Mouse (Mus musculus) heart, adult 9 months (tissue): ENCODE data around the gene Prmt3.
A peak's percentile ranks its signal among the peaks of the same experiment; 100 is the strongest.

Source experiments
- DNase-seq, 2 experiments: peaks; one replicate each; pipeline ENCODE4 v3.0.0; 2022; ENCODE audit warnings: low spot score in 2 of 2

Prmt3 gene

DNA sequence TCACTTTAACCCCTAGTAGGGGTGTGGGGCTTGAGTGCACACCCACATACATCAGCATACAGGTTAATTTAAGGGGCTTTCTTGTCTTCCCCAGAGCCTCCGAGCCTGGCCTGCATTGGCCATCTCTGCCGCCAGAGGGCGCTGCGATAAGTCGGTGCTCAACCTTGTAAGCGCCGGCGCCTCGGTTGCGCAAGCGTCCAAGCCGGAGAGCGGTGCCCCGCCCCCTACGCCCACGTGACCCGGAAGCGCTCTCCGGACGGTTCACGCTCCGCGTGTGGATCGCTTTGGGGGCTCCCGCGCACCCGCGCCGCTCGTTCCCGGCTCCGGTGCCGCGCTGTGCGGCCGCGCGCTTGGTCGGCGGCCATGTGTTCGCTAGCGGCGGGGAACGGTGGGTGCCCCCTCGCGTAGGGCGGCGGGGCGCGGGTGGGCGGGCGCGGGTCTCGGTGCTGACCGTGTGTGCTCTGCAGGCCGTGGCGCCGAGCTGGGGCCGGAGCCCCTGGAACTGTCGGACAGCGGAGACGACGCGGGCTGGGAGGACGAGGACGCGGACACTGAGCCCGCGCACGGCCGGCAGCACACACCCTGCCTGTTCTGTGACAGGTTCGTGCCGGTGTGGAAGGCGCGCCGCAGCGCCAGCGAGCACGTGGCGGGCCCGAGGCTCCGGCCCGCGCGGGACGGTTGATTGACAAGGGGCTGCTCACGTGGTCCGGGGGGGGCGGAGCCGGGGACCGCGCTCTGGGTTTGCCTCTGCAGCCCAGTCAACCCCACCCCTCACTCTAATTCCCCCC lies at the start of gene Prmt3:
Prmt3 (plus strand) TSS at position 233 of the 788 bp plus-strand sequence.
- peak; percentile 89 to 95 for DNase-seq

- DNase-seq = no peak
These were observed 43.8 kb upstream of the Prmt3 start for GRCm38 (mm10) chr7:49734342-49734741.

DNA sequence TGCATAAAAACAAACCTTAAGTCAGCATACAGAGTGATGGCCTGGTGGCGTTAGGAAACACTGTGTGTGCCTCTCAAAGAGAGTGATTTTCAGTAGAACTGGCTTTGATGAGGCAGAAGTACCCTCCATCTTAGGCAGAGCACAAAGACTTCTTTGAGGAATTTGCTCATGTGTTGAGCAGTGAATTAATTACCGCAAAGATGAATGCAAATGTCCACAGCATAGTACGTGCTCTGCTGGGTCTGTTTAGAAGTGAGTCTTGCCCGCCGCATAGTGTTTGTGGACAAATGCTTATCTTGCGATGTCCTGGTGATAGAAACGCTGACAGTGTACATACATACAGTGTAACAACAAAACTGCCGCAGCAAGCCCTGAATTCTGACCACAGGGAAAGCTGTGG lies 38.7 kb upstream of the Prmt3 start:
- DNase-seq = no peak

DNA sequence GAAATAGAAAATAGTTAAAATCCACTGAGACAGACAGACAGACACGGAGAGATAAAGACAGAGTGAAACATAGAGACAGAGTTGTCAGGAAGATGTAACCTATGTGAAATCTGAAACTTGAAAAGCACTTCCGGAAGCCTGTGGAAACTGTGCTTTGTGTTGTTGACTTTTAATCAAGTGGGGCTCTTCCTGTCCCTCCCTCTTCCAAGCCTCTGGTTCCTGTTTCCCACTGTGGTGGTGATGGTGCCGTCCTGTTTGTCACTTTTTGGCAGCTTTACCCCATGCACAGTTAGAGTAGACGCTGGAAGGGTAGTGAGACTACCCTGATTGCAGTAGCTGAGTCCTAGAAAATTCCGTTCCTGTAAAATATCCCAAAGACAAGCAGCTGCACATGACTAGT lies 36.7 kb upstream of the Prmt3 start:
- DNase-seq = no peak

DNA sequence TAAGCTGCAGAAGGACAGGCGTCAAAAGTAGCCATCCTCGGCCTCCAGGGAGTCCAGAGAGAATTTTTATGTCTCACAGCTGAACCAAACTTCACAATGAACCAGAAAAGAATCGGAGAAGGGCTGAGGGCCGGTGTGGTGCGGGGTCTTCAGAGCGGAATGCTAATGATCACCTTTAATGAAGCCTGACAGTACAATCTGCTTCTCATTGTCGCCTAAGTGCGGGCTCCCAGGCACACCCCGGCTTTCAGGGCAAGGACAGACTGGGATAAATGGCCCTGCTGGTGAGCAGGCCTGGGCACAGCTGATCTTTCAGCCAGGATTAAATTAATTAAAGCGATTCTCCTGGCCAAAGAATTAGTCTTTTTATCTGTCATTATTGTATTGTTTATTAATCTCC lies 36.2 kb upstream of the Prmt3 start:
- no peak for DNase-seq

DNA sequence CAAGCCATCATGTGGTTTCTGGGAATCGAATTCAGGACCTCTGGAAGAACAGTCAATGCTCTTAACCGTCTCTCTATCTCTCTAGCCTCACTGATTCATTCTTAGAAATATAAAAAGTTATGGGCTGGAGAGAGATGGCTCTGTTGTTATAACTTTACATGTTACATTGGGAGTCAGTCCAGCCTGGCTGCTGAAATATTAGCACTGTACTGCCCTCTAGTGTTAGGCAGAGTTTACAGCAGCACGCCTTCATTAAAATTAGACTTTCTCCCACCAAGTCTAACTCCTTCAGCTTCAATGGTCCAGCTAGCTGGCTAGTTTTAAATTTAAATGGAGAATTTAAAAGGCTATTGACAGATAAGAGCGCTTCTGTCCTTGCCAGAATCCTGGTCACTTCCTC lies 27.0 kb upstream of the Prmt3 start:
- no peak for DNase-seq

DNA sequence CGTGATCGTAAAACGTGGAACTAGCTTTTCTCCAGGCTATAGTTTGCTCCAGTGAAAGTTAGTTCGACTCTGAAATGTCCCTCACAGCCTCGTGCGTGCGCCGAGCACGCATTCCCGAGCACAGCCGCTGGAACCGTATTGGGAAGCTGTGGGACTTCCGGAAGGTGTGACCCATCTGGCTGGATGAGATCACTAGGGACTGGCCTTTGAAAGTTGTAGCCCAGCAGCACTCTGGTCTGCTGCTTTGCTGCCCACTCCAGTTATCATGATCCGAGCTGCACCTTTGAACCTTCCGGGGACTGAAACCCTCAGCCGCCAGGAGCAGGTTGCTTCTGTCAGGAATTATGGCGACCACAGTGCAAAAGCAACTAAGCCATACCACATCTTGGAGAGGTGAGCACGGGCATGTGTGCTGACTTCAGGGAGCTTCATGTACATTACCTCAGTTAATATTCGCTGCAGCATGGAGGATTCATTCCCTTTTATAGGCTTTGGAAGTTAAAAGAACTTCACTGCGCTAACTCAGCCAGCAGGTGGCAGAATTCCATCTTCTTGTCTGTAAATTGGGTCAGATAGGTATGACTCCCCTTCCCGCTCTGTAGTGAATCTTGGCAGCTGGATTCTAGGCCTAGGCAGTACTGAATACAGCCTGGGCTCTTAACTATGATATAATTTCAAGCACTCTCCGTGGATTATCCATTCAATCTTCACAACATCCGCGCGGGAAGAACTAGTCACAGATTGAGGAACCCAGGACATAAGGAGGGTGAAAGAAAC lies 25.2 kb upstream of the Prmt3 start:
- DNase-seq = no peak

- DNase-seq = peak in 1 of 2 experiments; percentile 47
These were observed 23.4 kb upstream of the Prmt3 start for GRCm38 (mm10) chr7:49754767-49755166.

DNA sequence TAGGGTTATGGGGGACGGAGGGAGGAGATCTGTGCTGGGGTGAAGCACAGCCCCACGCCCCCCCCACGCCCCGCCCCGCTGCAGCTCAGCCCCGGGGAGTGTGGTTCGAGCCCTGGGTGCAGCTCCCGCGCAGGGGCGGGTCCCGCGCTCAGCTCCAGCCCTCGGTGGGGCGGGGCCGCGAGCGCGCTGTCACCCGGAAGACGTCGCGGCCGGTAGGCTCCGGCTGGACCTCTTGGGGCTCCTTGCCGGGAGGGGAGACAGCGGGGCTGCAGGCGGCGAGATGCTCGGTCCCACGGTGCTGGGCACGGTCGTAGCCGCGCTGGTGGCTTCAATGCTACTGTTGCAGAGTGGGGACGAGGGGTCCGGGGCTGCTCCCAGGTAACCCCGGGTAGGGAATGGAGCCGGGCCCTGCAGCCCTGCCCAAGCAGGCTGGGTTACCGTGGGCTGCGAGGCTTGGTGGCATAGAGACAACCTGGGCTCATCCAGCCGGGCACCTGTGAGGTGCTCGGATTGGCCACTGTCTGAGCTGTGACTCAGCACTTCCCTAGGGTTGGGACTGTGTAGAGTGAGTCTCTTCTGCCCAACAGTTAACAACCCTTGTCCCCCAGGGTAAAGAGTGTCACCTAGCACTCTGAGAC lies 19.1 kb upstream of the Prmt3 start, which contains the start of gene Htatip2:
Htatip2 (plus strand) TSS at position 182 of the 638 bp plus-strand sequence.
- DNase-seq = peak; percentile 52 to 58

DNA sequence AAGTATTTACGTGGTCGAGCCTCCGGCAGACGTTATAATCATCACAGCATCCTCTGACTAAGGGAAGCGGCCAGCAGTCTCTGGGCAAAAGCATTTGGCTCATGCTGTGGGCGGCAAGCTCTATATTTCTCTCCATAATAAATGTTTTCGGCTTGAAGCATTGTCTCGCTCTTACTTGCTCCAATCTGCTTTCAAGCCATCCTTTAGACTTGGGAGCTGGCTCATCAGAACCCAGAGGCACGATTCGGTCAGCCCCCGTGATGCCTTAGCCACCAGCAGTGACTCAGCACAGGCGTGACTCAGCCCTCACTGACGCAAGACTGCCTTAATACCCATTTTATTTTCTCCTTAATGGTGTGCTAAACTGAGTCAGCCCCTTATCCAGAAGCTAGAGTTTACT lies 15.5 kb upstream of the Prmt3 start:
- DNase-seq = no peak

DNA sequence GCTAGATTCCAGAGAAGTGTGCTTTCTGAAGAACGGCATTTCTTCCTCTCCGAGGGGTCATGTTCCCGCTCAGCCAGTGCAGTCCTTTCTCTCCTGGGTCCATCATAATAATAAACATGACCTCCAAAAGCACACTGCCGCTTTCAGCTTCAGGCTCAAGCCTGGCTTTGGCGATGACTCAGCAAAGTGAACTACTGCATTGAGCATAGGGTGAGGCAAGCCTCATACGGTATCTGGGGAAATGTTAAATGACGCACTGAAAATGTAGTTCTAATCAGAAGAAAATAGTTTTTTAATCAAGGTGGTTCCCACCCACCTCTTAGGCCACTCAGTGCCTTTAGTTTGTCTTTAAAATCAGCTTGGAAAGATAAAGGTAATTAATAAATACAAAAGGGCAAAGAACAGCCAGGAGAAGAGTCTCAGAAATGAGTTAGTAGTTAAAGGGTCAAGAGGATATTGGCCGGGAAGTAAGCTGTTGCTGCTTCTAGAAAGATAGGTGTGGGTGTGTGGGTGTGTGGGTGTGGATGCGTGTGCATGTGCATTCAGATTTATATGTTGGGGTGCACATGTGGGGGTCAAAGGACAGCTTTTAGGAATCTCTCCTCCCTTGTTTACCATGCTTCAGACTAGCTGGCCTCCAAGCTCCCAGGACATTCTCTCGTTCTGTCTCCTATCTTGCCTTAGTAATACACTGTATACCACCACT lies 14.0 kb upstream of the Prmt3 start:
- no peak for DNase-seq

DNA sequence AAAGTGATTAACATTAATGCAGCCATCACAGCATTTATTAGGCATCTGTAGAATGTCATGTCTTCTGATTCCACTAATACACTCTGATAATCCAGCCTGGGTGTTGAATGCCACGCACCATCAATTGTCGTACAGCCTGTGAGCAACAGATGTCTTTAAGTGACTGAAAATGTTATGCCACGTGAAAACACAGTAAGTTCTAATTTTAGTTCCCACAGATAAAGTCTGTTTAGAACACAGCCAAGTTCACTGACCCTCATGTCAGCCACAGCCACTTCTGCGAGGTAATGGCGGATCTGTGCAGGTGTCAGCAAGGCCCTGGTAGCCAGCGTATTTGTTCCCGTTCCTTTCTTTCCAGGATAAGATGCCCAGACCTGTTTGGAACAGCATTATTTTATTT lies 12.0 kb upstream of the Prmt3 start:
- DNase-seq = no peak

GRCm38 (mm10) chr7:49768509-49768908 lies 9.6 kb upstream of the Prmt3 start:
- DNase-seq = no peak

GRCm38 (mm10) chr7:49774396-49774795 lies 3.8 kb upstream of the Prmt3 start:
- DNase-seq = no peak

DNA sequence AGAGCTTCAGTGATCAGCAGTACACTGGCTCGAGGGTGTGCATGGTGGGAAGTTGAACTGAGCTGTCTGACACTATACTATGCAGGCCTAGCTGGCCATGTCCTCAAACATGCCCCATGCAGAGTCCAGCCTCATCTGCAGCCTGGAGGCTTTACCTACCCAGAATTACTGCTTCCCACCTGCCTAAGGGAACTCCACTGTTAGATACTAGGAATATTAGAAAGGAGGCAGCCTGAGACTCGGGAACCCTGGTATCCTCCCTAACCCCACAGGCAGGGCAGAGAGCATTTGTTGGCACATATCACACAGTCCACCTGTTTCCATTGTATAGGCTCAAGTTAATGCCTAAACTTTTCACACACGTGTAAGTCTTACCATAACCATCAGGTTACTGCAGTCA lies 561 bp upstream of the Prmt3 start:
- no peak for DNase-seq

DNA sequence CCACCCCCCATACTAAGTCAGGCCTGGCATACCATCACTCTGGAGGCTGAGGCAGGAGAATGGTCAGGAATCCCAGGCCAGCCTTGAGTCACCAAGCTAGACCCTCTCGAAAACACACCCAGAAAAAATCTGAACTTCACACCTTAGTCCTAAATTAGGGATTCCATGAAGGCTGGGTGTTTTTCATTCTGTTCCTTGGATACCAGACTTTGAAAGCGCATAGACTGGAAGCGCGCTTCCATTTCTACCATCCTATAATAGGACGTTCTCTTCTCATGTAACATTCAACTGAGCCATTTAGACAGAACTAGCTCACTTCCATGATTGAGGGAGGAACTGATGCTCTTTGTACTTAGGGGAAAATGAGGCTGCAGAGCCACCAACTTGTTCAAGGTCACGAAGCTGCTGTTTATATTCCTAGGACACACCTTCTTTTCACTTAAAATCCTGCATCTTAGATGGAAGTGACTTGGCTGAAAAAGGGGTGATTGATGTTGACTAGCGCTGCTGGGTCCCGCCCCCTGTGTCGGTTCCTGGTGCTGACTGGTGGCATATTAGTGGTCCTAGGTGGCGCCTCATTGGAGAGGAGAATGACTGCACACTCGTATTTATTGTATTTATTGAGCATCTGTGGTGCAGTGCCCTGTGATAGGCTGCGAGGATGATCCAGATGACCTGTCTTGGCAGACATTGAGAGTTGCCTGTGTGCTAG lies 914 bp downstream of the Prmt3 start:
- DNase-seq = no peak

- DNase-seq = no peak
These were observed 4.9 kb downstream of the Prmt3 start for GRCm38 (mm10) chr7:49783017-49783416.

DNA sequence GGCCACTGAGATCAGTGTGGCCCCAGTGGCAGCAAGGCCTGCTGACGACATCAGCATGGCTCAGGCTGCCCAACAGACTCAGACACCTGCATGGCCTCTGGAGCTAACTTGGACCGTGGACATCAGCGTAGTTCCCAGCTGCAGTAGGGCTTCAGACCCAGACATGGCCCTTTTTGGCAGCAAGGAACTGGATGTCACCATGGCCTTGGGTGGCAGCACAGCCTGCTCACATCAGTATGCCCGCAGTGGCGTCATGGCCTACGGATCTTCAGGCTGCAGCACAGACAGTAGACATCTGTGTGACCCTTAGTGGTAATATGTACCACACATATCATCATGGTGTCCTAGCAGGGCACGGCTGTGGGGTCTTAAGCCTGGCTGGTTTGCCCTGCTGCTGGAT lies 7.0 kb downstream of the Prmt3 start:
- DNase-seq = no peak

DNA sequence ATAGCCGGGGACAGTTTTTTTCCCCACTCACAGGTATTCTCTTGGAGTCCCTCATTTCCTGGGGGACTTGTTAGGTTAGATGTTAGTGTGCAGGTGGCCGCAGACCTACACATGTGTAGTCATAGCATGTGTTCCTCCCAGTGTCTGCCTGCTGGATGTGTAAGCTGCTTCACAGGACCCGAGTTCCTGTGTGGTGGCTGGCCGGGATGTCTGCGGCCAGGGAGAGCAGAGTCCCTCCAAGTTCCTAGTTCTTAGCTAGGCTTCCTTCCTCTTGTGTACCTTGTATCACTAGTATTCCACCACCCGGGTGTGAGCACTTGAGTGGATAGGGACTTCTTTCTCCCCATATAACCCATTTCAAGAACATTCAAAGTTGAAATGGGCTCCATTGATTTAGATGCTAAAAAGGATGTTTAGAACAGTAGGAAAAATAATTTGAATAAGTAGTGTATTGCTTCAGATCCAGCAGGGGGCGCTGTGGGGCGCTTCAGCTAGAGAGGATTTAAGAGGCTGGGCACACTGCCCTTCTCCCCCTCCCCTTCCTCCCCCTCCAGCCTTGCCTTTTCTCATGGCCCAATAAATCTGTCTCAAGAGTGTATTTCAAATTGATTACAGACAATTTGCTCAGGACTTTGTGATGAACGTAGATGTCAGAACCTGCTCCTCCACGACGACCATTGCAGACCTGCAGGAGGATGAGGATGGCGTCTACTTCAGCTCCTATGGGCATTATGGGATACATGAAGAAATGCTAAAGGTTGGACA lies 8.7 kb downstream of the Prmt3 start:
- no peak for DNase-seq

DNA sequence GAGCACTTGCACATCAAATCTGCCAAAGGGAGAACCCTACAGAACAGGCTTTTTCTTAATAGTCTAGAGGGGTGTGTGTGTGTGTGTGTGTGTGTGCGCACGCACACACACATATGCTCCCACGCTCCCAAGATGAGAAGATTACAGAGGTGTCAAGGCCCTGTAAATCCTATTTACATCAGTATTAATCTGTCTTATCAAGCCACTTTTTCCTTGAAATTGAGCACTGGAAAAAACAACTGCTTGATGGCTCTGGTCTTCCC lies 9.2 kb downstream of the Prmt3 start:
- no peak for DNase-seq

DNA sequence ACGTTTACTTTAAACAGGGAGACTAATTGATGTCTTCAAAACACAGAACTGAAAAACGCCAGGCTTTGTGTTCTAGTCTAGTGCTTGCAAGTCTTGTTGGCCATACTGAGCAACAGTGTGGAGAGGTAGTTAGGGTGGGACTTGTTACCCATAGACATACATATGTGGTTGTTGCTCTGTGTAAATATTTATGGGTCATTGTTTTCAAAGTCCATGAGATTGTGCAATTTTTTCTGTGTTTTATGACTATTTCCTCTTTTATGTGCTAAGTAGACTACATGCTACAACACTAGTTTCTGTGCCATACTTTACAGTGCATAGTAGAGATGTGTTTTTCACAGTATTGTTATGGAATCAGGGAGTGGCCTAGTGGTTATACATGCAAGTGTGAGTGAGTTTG lies 16.2 kb downstream of the Prmt3 start:
- DNase-seq = no peak
